Mouse (Mus musculus) c-Kit-negative CD71-positive TER-119-positive erythroid progenitor cells, embryonic 14.5 days (primary cell): ENCODE measurements at regions not wholly inside any gene's neighbourhood (a gene's known extent, or its start where the extent isn't known, plus 50 kb on each side); places are given as distances from the start of the nearest gene placed in this dataset.
"Not testable (repeated sequence)": the region's sequence is repeated elsewhere in the genome, so short reads cannot be mapped to it uniquely, and the experiment has no call there.

Source experiments
- DNase-seq: peaks from one replicate; pipeline ENCODE4 v3.0.0-alpha.2; 2013; ENCODE audit warnings: low read depth, low spot score

GRCm38 (mm10) chrX:94785983-94786382 lies 61.6 kb downstream of the Zxdb start:
- no peak for DNase-seq

- DNase-seq = no peak
Measured at GRCm38 (mm10) chrX:94788331-94788920, 64.1 kb downstream of the Zxdb start.

- not testable (repeated sequence) for DNase-seq
Measured at GRCm38 (mm10) chrX:94796845-94797244, 72.5 kb downstream of the Zxdb start.

GRCm38 (mm10) chrX:94797348-94798182 lies 73.2 kb downstream of the Zxdb start:
- not testable (repeated sequence) for DNase-seq

- DNase-seq = not testable (repeated sequence)
Measured at GRCm38 (mm10) chrX:94798183-94798619, 73.8 kb downstream of the Zxdb start.

- DNase-seq = not testable (repeated sequence)
Measured at GRCm38 (mm10) chrX:94812760-94813159, 88.4 kb downstream of the Zxdb start.

GRCm38 (mm10) chrX:94827524-94827923 lies 103.2 kb downstream of the Zxdb start:
- not testable (repeated sequence) for DNase-seq

- not testable (repeated sequence) for DNase-seq
Measured at GRCm38 (mm10) chrX:94844110-94844779, 119.9 kb downstream of the Zxdb start.

- DNase-seq = not testable (repeated sequence)
Measured at GRCm38 (mm10) chrX:94849549-94849948, 125.2 kb downstream of the Zxdb start.

- no peak for DNase-seq
Measured at GRCm38 (mm10) chrX:94857501-94857900, 133.1 kb downstream of the Zxdb start.

- no peak for DNase-seq
Measured at GRCm38 (mm10) chrX:94857954-94858353, 133.6 kb downstream of the Zxdb start.

- DNase-seq = peak; percentile 80
Measured at GRCm38 (mm10) chrX:94863123-94863522, 138.8 kb downstream of the Zxdb start.

- DNase-seq = peak; percentile 70
Measured at GRCm38 (mm10) chrX:94865531-94866502, 141.4 kb downstream of the Zxdb start.

- not testable (repeated sequence) for DNase-seq
Measured at GRCm38 (mm10) chrX:94883547-94883946, 142.9 kb downstream of the Spin4 start.
